Mouse (Mus musculus): ENCODE measurements around the gene Htr1f.
"Not testable (repeated sequence)": the region's sequence is repeated elsewhere in the genome, so short reads cannot be mapped to it uniquely, and the experiment has no call there.

Htr1f gene

GRCm38 (mm10) chr16:65105184-65105931, at the start of gene Htr1f:
TSS of gene Htr1f (minus strand) at chr16:65105854.
- DNase-seq (ENCODE audit: low read depth, low spot score): no peak

GRCm38 (mm10) chr16:65139771-65140170, 34.1 kb upstream of the Htr1f start:
- DNase-seq (ENCODE audit: low read depth, low spot score): no peak

- no peak for DNase-seq (ENCODE audit: low read depth, low spot score)
Observed at GRCm38 (mm10) chr16:65129391-65129790, 23.7 kb upstream of the Htr1f start.

- DNase-seq (ENCODE audit: low read depth, low spot score): no peak
Observed at GRCm38 (mm10) chr16:65127846-65128245, 22.2 kb upstream of the Htr1f start.

- DNase-seq (ENCODE audit: low read depth, low spot score): no peak
Observed at GRCm38 (mm10) chr16:65112221-65112620, 6.6 kb upstream of the Htr1f start.

GRCm38 (mm10) chr16:65093552-65093951, 12.1 kb downstream of the Htr1f start:
- no peak for DNase-seq (ENCODE audit: low read depth, low spot score)

- no peak for DNase-seq (ENCODE audit: low read depth, low spot score)
Observed at GRCm38 (mm10) chr16:65083475-65083874, 22.2 kb downstream of the Htr1f start.

- DNase-seq (ENCODE audit: low read depth, low spot score): no peak
Observed at GRCm38 (mm10) chr16:65069867-65070266, 35.8 kb downstream of the Htr1f start.

- no peak for DNase-seq (ENCODE audit: low read depth, low spot score)
Observed at GRCm38 (mm10) chr16:65066264-65066663, 39.4 kb downstream of the Htr1f start.

GRCm38 (mm10) chr16:65037660-65038425, 67.8 kb downstream of the Htr1f start:
- DNase-seq (ENCODE audit: low read depth, low spot score): not testable (repeated sequence)

GRCm38 (mm10) chr16:65029675-65030074, 76.0 kb downstream of the Htr1f start:
- no peak for DNase-seq (ENCODE audit: low read depth, low spot score)

GRCm38 (mm10) chr16:65022364-65022763, 83.3 kb downstream of the Htr1f start:
- DNase-seq (ENCODE audit: low read depth, low spot score): no peak

- no peak for DNase-seq (ENCODE audit: low read depth, low spot score)
Observed at GRCm38 (mm10) chr16:65018710-65019109, 86.9 kb downstream of the Htr1f start.

GRCm38 (mm10) chr16:65018134-65018533, 87.5 kb downstream of the Htr1f start:
- no peak for DNase-seq (ENCODE audit: low read depth, low spot score)

- no peak for DNase-seq (ENCODE audit: low read depth, low spot score)
Observed at GRCm38 (mm10) chr16:65017566-65017965, 88.1 kb downstream of the Htr1f start.

GRCm38 (mm10) chr16:65015241-65015640, 90.4 kb downstream of the Htr1f start:
- DNase-seq (ENCODE audit: low read depth, low spot score): no peak

- DNase-seq (ENCODE audit: low read depth, low spot score): no peak
Observed at GRCm38 (mm10) chr16:65001993-65002821, 103.4 kb downstream of the Htr1f start.

GRCm38 (mm10) chr16:64989279-64989800, 116.3 kb downstream of the Htr1f start:
- DNase-seq (ENCODE audit: low read depth, low spot score): no peak

GRCm38 (mm10) chr16:64987564-64987963, 118.1 kb downstream of the Htr1f start:
- no peak for DNase-seq (ENCODE audit: low read depth, low spot score)

GRCm38 (mm10) chr16:64987049-64987448, 118.6 kb downstream of the Htr1f start:
- no peak for DNase-seq (ENCODE audit: low read depth, low spot score)

- DNase-seq (ENCODE audit: low read depth, low spot score): no peak
Observed at GRCm38 (mm10) chr16:64974636-64975035, 131.0 kb downstream of the Htr1f start.
